Mouse (Mus musculus): ENCODE data around the gene Gm4791. TPM values are rescaled to one million over a fixed set of nuclear protein-coding genes. Genes with fewer than 3 reads are reported as not detected.
A peak's percentile ranks its signal among the peaks of the same experiment; 100 is the strongest.

Gm4791 gene
- not detected for total RNA-seq (2022)

DNA sequence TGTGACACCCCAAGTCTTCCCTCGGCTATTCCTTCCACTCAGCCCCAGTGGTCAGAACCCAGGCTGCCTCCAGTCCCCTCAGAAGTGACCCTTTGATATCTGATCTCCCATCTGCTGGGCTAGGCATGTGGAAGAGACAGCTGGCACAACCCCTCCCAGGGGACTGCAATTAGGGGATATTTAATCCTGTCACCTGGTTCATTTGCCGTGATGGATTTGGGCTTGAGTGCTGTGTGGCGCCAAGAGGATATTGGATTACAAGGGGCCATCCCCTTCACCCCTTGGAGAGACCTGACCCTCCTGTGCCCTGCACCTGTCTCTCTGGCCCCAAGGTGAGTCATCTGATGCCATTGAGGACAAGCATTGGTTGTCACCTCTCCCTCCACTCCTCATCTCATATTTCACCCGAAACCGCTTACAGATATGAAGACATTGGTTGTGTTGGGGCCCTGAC is at the start of gene Gm4791:
Gene Gm4791, plus strand, starts transcription at position 404 of the 454 bp plus-strand sequence.
- DNase-seq (ENCODE audit: low spot score in 2 of 2), result no peak

DNA sequence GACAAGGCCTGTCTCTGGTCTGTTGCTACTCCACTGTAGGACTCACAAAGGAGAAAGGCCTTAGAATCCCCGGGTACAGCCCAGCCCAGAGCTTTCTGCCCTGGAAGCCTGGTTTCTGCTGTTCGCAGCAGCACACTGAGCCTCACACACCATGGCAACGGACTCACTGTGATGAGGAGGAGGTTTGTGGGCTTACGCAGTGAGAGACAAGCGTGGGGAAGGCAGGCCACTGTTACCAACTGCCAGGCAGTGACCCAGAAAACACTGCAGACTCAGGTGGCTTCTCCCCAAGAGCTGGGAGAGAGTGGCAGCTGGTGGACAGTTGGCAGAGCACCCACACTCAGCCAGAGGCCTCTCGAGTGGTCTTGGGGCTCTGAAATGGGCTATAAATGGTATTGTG is 42.3 kb upstream of the Gm4791 start:
- DNase-seq (ENCODE audit: low spot score in 2 of 2), result peak; percentile 30 to 77

DNA sequence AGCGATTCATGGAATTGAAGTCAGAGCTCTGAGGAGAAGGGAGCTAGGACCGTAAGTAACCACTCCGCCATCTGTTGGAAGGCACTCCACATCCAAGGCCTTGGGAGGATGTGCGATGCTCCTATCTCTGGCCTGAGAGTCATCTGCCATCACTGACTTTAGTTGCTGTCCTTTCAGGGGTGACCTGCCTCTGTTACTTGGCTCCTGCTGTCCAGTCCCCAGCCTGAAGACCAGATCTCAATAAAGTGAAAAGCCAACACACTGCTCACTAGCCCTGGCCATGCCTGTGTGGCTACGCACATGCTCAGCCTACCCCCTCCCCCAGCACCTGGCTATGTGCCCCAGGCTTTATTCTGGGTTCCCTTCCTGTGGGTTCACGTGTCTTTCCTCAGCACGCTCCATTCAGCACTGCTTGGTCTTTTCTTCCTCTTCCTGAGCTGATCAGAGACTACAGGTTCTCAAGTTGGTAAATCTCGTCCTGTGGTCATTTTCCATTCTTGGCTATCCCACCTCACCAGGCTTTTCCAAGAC is 41.1 kb upstream of the Gm4791 start:
- peak in 1 of 2 experiments; percentile 33 for DNase-seq (ENCODE audit: low spot score in 2 of 2)

DNA sequence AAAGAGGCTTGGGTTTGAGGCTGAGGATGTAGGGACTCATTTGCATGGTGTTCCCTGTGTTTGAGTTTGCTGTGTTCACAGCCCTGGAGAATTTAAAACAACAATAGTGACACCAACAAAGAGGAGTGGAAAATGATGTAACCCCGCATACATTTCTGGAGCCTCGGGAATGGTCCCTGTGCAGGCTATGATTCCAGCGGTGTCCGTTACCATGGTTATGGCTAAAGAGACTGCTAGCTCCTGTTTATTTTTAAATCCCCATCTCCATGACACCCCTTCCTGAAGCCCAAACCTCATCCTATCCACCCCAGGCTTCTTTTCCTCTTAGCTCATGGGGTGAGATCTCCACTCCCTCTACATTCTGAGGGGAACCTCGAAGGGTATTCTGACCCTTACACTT is 32.5 kb upstream of the Gm4791 start:
- peak in 1 of 2 experiments; percentile 46 for DNase-seq (ENCODE audit: low spot score in 2 of 2)

DNA sequence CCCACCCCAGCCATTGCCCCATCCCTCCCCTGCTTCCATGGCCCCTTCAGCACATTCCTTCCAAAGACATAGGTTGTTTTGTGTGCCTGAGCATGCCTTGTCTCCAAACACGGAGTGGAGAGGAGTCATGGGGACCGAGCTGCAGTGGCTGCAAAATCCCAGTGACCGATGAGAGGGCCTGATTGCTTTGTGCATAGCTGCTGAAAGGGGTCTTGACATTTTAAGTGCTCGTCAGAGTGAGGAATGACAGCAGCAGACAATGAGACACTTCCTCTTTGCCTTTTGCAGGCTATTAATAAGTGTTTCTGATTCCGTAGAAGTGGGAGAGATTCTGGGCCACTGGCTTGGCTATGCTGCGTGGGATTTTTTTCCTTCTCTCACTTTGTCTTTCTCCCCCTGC is 29.6 kb upstream of the Gm4791 start:
- DNase-seq (ENCODE audit: low spot score in 2 of 2), result no peak

DNA sequence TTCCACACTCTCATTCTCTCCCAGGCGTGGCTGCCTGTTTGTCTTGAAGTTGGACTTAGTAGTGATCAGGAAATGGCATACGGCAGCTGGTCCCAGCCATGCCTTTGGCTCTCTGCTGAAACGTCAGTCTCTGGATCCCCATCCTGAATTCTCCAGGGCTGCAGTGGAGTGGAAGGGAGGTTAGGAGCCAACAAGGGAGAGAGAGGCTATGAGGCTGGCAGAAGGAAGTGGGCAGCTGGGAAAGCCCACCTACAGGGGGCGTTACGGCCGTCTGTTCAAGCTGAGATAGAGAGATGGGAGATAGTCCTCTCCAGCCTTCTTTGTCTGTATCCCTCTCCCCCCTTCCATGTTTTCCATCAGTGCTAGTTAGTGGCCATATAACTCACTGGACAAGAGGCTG is 29.1 kb upstream of the Gm4791 start:
- DNase-seq (ENCODE audit: low spot score in 2 of 2), result no peak

DNA sequence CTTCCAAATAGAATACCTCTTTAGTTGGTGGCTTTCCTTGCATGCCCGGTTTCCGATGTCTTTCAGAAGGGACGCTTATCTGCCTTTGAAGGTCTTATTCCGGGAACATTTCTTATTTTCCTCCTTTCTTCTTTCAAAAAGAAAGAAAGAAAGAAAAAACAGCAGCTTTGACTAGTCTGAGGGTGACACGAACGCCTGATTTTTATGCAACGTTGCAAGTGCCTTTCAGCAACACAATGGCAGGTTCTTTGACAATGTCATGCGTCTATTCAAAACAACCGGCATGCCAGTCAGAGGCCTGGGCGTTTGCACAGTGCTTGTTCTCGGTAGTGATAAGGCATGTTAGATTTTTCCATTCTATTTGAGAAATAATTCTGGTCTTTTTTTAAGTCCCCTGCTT is 19.7 kb upstream of the Gm4791 start:
- no peak for DNase-seq (ENCODE audit: low spot score in 2 of 2)

DNA sequence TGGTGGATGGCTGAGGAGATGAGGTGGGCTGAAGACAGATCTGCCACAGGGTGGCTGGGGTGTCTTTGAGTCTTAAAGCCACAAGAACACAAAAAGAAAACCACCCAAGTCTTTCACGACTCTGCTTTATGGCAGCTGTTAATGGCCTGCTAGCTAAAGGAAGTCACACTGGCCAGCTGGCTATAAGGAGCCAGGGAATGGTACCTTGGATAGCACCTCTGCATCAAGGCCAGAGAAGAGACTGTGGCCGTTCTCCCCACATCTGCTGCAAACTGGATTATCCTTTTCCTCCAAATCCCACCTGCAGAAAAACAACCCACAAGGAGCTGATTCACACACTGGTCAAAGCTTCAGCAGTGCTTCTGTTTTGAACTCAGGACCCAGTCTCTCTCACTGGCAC is 18.4 kb upstream of the Gm4791 start:
- DNase-seq (ENCODE audit: low spot score in 2 of 2), result no peak

DNA sequence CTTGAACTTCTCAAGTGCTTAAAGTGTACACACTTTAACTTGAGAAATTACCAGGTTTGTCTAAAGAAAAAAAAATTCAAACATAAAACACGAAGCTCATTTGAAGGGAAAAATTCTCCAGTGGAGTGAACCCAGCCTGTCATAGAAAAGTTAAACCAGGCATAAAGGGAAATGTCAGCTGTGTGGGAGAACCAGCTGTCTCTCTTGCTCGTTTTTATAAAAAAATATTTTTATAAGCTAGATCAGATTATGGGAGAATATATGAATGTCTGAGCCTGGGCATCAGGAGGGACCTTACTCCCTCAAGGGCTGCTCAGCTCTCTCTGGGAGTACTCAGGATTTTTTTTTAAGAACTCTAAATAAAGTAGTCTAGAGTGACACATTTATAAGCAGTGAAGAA is 15.1 kb upstream of the Gm4791 start:
- no peak for DNase-seq (ENCODE audit: low spot score in 2 of 2)

DNA sequence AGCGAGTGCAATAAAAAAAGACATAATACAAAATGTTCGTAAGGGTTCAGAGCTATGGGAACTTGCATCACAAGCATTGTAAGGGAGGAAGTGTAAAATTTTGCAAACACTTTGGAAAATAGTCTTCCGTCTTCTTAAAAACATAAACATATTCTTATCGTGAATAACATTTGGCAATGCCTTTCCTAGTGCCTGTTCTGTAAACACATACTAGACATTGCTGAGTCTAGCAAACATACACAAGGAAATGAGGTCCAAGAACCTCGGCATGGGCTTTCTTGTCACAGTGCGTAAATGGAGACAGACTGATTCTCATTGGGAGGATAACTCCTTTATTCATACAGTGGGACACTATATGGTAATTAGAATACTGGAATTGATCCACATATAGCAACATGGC is 43.0 kb downstream of the Gm4791 start:
- no peak for DNase-seq (ENCODE audit: low spot score in 2 of 2)
